Mouse (Mus musculus) CD4-positive, CD25-positive, alpha-beta regulatory T cell, adult 4 months (primary cell): ENCODE results near the gene Pacsin1. TPM values are rescaled to one million over a fixed set of nuclear protein-coding genes. Genes with fewer than 3 reads are reported as not detected.

Experiments used
- ATAC-seq: one replicate; pipeline ENCODE4 v1.8.0; 2017
- polyA plus RNA-seq, 2 experiments: library from polyadenylated mRNA; unstranded; fragments of 100-300 nt; shearing (Covaris generic); gene quantifications; one replicate each; pipeline ENCODE4 v1.2.1; 2017

Pacsin1 gene
- polyA plus RNA-seq, 2 experiments from 2014 or later = 36.5 to 37.2 TPM

DNA sequence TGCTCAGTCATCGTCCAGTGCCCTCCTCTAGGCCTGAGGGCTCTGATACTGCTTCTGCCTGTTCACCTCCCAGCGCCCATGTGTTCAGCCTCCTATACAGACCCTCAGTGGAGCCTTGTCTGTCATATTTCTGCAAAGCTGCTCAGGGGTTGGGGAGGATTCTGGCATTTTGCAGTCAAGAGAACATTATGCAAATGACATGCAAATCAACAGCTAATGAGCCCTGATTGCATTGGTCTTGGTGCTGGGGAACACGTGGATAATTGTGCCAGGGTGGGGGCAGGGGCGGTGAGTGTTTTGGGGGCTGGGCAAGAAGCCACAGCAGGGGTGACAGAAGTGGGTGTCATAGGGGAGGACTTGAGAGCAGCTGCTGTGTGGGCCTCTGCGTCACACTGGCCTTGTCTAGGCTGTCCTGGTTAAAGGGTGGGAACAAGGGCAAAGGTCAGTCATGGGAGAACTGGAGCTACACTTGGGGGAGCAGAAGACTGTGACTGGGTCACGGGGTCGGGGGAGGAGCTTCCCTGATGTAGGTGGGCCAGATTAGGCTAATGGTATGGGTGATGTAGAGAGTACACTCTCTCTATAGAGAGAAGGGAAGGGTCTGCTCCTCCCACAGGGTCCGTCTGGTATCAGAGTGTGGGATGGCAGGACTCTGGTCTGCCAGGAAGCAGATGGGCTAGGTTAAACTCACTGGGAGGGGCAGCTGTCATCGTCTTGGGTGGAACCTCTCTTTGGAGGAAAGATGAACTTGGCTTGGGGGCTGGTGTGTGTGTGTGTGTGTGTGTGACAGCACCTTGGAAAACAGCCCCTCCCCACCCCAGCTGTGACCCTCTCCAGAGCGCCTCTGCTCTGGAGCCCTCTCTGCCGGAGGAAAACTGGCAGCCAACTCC is 23.9 kb downstream of the Pacsin1 start:
- no peak for ATAC-seq

- peak; percentile 41 for ATAC-seq
These were observed 29.7 kb downstream of the Pacsin1 start for GRCm38 (mm10) chr17:27684886-27685549.

GRCm38 (mm10) chr17:27685550-27685913 is 30.2 kb downstream of the Pacsin1 start:
- no peak for ATAC-seq

DNA sequence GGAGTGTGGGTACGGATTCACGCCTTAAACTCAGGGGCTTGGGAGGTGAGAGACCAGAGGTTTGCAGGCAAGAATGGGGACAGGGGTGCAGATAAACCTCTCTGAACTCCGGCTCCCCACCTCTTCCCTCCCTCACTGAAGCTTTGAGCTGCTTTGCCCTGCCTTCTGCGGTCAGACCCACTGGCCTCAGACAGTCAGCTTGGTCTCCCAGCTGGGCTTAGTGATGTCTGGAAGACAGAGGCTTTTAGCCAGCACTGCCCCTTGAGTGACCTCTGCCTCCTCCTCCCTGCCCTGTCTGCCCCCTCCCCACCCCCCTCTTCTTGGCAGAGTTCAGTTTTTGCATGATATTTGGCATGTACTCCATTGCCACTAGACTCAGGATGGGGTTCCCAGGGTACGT is 31.1 kb downstream of the Pacsin1 start:
- ATAC-seq = no peak

DNA sequence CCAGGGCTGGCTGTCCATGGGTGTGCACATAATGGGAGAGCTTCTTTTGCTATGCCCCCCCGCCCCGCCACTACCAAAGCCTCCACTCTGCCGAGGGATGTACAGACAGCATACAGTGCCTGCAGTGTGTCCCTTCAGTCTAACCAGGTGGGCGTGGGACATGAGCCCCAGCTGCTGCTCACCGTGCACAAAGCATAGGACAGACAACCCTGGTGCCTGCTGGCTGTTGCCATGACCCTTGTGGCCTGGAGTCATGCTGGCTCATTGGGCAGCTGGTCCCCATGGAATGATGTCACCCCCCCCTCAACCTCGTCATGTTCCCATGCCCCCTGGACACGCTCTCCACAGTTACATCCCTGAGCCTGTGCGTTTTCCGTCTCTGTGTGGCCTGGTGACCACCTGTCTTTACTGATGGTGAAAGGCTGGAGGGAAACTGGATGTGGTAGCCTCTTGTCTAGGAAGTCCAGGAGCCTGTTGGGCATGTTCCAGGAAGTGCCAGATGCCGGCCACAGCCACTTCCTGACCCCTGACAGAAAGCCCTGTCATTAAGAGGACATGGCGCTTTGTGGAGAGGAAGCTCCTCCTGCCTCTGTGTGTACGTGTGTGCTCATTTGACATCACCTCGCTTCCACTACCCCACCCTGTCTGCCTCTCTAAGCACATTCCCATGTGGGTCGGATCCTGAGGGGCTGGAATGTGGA is 35.8 kb downstream of the Pacsin1 start:
- ATAC-seq = no peak

DNA sequence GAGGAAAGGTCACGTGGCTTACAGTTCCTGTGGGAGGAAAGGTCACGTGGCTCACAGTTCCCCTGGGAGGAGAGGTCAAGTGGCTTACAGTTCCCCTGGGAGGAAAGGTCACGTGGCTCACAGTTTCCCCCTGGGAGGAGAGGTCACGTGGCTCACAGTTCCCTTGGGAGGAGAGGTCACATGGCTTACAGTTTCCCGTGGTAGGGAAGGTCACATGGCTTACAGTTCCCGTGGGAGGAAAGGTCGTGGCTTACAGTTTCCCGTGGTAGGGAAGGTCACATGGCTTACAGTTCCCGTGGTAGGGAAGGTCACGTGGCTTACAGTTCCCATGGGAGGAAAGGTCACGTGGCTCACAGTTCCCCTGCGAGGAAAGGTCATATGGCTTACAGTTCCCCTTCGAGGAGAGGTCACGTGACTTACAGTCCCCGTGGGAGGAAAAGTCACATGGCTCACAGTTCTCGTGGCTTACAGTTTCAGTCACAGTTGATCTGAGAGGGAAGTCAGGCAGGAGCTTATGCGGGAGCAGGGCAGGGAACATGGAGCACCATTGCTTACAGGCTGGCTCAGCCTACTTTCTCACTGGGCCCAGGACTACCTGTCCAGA is 44.4 kb downstream of the Pacsin1 start:
- no peak for ATAC-seq

DNA sequence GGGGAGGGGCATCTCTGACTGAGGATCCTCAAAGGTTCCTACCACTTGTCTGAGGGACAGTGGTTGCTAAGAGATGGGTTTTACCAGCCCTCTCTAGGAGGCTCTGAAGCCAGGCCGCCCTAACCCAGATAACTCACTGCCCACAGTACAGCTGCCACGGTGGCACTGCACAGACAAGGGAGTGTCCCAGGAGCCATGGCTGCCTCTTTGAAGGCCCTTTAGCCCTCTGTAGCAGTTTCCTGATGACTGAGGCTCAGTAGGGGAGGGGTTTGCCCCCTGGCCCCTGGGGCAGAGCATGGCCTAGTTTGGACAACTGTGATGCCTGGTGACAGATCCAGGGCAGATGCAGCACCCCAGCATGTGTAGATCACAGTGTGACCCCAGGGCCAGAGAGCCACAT is 45.5 kb downstream of the Pacsin1 start:
- ATAC-seq = no peak

DNA sequence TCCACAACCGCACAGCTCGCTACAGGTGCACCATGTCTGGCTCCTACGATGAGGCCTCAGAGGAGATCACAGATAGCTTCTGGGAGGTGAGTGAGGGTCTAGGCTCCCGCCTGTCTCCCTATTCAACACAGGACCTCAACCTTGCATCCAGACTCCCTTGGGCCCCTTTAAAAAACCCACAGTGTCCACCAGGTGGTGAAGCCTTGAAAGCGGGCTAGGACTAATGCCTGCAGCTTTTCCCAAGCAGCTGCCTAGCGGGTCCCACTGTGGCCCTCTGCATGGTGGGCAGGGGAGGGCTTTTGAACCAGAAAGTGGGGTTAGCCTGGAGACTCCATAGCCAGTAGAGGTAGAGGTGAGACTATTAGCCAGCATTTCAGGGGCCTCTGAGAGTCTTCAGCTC is 46.5 kb downstream of the Pacsin1 start:
- no peak for ATAC-seq

DNA sequence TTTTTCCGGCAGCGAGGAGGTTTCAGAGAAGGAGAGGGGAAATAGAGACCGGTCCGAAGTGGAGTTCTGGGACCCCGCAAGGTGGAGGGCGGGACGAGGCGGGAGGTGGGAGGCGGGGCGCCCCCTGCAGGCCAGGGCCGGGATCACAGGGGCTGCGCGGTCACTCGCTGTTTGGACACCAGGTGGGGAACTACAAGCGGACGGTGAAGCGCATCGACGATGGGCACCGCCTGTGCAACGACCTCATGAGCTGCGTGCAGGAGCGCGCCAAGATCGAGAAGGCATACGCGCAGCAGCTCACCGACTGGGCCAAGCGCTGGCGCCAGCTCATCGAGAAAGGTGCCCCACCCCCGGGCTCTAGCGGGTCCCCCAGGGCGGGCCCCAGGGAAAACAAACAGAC is 47.2 kb downstream of the Pacsin1 start:
- ATAC-seq = no peak

DNA sequence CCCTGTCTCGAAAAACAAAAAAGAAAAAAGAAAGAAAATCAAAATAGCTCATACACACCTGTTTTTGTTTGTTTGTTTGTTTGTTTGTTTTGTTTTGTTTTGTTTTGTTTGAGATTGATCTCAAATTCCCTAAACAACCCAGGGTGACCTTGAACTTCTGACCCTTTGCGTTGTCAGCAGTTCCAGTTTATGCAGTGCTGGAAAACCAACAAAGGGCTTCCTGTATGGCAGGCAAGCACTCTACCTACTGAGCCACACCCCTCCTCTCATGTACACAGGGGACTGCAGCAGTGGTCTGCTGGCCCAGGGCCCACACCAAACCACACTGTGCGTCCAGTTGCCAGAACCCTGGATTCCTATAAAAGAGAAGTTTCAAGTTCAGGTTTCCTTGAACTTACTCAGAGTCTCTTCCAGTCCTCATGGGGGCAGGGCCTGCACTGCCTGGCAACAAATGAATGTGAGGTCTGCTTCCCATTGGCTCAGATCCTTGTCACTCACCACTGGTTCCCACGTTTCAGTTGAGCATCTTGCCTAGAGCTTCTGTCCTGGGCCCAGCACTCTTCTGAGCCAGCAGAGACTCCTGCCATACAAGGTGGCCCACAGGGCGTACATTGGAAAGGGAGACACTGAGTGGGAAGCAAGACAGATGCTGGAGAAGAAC is 48.8 kb downstream of the Pacsin1 start:
- ATAC-seq = no peak

DNA sequence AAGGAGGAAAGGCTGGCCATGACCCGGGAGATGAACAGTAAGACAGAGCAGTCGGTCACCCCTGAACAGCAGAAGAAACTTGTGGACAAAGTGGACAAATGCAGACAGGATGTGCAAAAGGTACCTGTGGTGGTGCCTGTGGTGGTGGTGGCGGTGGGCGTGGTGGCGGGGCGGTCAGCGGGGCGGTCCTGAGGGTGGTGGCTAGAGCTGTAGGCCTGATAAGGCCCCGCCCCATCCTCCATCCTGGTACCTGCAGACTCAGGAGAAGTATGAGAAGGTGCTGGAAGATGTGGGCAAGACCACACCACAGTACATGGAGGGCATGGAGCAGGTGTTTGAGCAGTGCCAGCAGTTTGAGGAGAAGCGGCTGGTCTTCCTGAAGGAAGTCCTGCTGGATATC is 50.4 kb downstream of the Pacsin1 start:
- no peak for ATAC-seq

- no peak for ATAC-seq
These were observed 52.8 kb downstream of the Pacsin1 start for GRCm38 (mm10) chr17:27707954-27708661.

GRCm38 (mm10) chr17:27709650-27710049 is 54.3 kb downstream of the Pacsin1 start:
- no peak for ATAC-seq

DNA sequence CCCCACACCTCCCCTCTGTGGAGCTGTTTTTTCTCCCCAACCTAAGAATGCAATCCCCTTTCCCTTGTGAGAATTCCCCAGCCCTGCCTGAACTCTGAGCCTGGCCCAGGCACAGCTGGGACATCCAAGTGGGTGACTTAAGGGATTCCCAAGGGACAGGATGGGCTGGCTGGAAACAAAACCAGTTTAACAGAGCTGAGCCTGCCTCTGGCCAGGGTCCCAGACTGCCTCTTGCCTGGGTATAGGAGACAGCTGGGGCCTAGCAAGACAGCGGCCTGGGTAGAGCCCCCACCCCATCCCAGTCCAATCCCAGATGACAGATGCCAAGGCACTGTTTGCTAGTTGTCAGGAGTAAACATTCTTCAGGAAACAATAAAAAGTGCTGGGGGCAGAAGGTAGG is 57.5 kb downstream of the Pacsin1 start:
- ATAC-seq = no peak

DNA sequence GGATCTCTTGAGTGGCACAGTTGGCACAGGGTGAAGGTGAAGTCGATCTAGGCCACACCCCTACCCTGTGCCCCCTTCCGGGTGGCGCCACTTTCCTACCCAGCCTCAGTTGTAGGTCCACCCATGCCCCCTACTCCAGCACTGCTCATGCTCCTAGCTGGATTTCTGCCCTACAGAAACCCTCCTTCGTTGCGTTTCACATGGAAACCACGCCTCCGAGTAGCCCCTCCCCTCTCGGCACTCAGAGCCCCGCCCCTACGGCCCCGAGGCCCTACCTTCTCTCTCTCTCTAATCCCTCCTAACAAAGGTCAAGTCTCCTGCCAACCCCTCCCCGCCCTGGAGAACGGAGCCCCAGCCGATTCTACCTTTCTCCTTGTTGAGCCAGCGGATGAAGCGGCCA is 61.5 kb downstream of the Pacsin1 start:
- ATAC-seq = no peak

DNA sequence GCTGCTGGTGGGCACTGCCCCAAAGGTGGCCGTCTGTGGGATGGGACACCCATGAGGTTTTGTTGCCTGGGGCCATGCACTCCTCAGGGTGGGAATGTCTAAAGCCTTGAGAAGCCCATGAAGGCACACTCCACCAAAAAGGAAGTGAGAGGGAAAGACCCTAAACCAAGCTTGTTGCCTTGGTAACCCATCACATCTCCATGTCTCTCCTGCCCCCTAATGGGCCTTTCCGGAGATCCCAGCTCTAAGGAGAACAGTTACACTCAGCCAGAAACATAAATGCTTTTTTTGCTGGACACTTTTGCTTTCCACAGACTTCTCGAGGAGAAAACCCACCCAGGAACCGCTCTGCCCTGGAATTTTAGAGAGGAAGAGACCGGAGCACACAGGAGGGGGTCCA is 62.9 kb downstream of the Pacsin1 start:
- no peak for ATAC-seq

DNA sequence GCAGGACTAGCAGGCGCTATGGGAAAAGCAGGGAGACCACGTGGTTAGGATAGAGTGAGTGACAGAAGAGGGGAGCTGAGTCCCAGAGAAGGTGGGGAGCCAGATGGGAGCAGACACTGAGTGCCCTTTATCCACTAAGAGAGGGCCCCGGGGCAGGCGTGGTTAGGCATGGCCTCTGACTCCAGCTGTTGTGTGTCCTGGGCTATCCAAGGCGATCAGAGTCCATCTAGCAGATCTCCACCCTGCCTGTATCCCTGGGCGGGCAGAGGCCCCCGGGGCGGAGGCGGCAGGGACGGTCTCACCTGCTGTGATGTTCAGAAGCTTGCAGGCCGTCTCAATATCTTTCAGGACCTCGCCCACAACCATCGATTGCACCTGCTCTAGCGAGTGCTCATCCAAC is 64.4 kb downstream of the Pacsin1 start:
- ATAC-seq = no peak

GRCm38 (mm10) chr17:27720326-27720725 is 65.0 kb downstream of the Pacsin1 start:
- ATAC-seq = no peak

GRCm38 (mm10) chr17:27721125-27721664 is 65.9 kb downstream of the Pacsin1 start:
- ATAC-seq = no peak

- no peak for ATAC-seq
These were observed 69.0 kb downstream of the Pacsin1 start for GRCm38 (mm10) chr17:27724327-27724726.

DNA sequence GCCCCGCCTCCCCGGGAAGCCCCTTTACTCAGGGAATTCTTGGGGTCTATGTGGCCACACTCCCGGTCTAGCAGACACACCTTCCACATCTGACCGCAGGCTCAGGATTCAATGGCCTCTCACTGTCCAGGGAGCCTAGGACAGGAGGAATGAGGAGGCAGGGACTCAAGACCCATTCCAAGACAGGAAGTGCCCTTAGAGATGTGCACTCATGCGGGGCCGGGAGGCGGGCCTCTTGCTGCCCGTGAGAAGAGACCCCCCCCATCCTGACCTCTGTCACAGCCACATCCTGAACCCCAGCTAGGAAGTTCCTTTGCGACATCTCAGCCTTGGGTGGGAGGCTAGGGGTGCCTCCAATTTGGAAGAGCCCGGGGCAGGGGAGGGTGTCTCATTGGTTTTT is 69.7 kb downstream of the Pacsin1 start:
- no peak for ATAC-seq

DNA sequence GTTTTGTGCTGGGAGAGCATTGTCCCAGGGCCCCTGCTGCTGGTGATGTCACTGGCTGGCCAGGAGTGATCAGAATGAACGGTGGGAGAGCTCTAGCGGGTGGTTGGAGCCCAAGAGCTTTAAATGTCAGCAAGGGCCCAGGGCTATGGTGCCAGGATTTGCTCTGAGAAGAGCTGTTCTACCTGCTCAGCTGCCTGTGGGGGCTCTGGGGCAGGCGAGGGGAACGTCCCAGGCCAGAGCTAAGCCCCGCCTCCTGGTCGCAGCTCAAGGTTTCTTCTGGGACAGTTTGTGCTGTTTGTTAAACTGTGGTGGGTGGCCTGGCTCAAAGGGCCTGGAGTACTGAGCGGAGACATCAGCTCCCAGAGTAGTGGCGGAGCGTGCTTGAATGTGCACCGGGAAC is 70.1 kb downstream of the Pacsin1 start:
- ATAC-seq = no peak
